Mouse (Mus musculus): ENCODE data around the gene Anp32e. TPM values are rescaled to one million over a fixed set of nuclear protein-coding genes. Genes with fewer than 3 reads are reported as not detected.
"Not testable (repeated sequence)": the region's sequence is repeated elsewhere in the genome, so short reads cannot be mapped to it uniquely, and the experiment has no call there.

The Anp32e gene
- total and polyA plus RNA-seq, 3 experiments = 94.7 to 405 (median 180) TPM

GRCm38 (mm10) chr3:95889664-95890063 is 39.4 kb upstream of the Anp32e start:
- Histone ChIP-seq H3K36me3 (replicated peaks) (peaks cover 38% of the 10 kb centered on the region), H3K27me3 (ENCODE audit: insufficient read depth, low read length) (no peaks in the 10 kb centered on the region), H3K4me3 (ENCODE audit: low read depth, low read length) (no peak overlapping the region), H3K9me3 (replicated peaks) (no peaks in the 10 kb centered on the region), H3K4me1 (ENCODE audit: insufficient read depth, low read depth, low read length) (peaks cover 26% of the 10 kb centered on the region)
- TF ChIP-seq POLR2AphosphoS5 (IDR thresholded peaks at IDR 0.05; ENCODE audit: insufficient replicate concordance, low read depth, low read length) = no peak
- no peak for TF ChIP-seq GATA2 (IDR thresholded peaks at IDR 0.05; ENCODE audit: borderline replicate concordance, low read depth, low read length)
- no peak for TF ChIP-seq CTCF (IDR thresholded peaks at IDR 0.05; ENCODE audit: low read depth, low read length)
- no peak for TF ChIP-seq GATA1 (IDR thresholded peaks at IDR 0.05; ENCODE audit: borderline replicate concordance, low read length)
- TF ChIP-seq TAL1 (conservative IDR thresholded peaks at IDR 0.05; ENCODE audit: low read depth, low read length) = no peak
- DNase-seq (ENCODE audit: low spot score) (no peak), ATAC-seq (ENCODE audit: extremely low read depth, insufficient number of reproducible peaks, low FRiP score, poor library complexity, severe bottlenecking) (no peak)

GRCm38 (mm10) chr3:95891211-95892065 is 37.6 kb upstream of the Anp32e start, which contains the start of gene BC028528:
Gene BC028528, minus strand, starts transcription at chr3:95892005.
- TF ChIP-seq POLR2AphosphoS5 (IDR thresholded peaks at IDR 0.05; ENCODE audit: insufficient replicate concordance, low read depth, low read length) (no peak), GATA2 (IDR thresholded peaks at IDR 0.05; ENCODE audit: borderline replicate concordance, low read depth, low read length) (no peak), CTCF (IDR thresholded peaks at IDR 0.05; ENCODE audit: low read depth, low read length) (no peak), TAL1 (conservative IDR thresholded peaks at IDR 0.05; ENCODE audit: low read depth, low read length) (no peak), GATA1 (IDR thresholded peaks at IDR 0.05; ENCODE audit: borderline replicate concordance, low read length) (no peak)
- H3K4me3 ChIP-seq (ENCODE audit: low read depth, low read length) = peak within 1 kb of the TSS; percentile 11; the same call in 1 of the 2 replicates
- ATAC-seq (ENCODE audit: extremely low read depth, insufficient number of reproducible peaks, low FRiP score, poor library complexity, severe bottlenecking) (no peak), DNase-seq (ENCODE audit: low spot score) (peak; percentile 42)
- H3K4me1 ChIP-seq (ENCODE audit: insufficient read depth, low read depth, low read length) = peaks cover 37% of the 10 kb centered on the region
- H3K27me3 ChIP-seq (ENCODE audit: insufficient read depth, low read length) = no peaks in the 10 kb centered on the region
- H3K9me3 ChIP-seq (replicated peaks) = no peaks in the 10 kb centered on the region
- peaks cover 36% of the 10 kb centered on the region for H3K36me3 ChIP-seq (replicated peaks)

- no peaks in the 10 kb centered on the region for H3K27me3 ChIP-seq (ENCODE audit: insufficient read depth, low read length)
- no peak for DNase-seq (ENCODE audit: low spot score)
- peaks cover 37% of the 10 kb centered on the region for H3K4me1 ChIP-seq (ENCODE audit: insufficient read depth, low read depth, low read length)
- TF ChIP-seq POLR2AphosphoS5 (IDR thresholded peaks at IDR 0.05; ENCODE audit: insufficient replicate concordance, low read depth, low read length) (no peak), TAL1 (conservative IDR thresholded peaks at IDR 0.05; ENCODE audit: low read depth, low read length) (no peak), GATA2 (IDR thresholded peaks at IDR 0.05; ENCODE audit: borderline replicate concordance, low read depth, low read length) (no peak), CTCF (IDR thresholded peaks at IDR 0.05; ENCODE audit: low read depth, low read length) (no peak), GATA1 (IDR thresholded peaks at IDR 0.05; ENCODE audit: borderline replicate concordance, low read length) (no peak)
- no peaks in the 10 kb centered on the region for H3K9me3 ChIP-seq (replicated peaks)
- H3K4me3 ChIP-seq (ENCODE audit: low read depth, low read length) = peak overlapping the region; percentile 11; the same call in 1 of the 2 replicates
- peaks cover 29% of the 10 kb centered on the region for H3K36me3 ChIP-seq (replicated peaks)
- no peak for ATAC-seq (ENCODE audit: extremely low read depth, insufficient number of reproducible peaks, low FRiP score, poor library complexity, severe bottlenecking)
These were observed 36.7 kb upstream of the Anp32e start for GRCm38 (mm10) chr3:95892066-95893052.

GRCm38 (mm10) chr3:95893126-95893525 is 35.9 kb upstream of the Anp32e start:
- peaks cover 40% of the 10 kb centered on the region for H3K4me1 ChIP-seq (ENCODE audit: insufficient read depth, low read depth, low read length)
- no peak for ATAC-seq (ENCODE audit: extremely low read depth, insufficient number of reproducible peaks, low FRiP score, poor library complexity, severe bottlenecking)

DNA sequence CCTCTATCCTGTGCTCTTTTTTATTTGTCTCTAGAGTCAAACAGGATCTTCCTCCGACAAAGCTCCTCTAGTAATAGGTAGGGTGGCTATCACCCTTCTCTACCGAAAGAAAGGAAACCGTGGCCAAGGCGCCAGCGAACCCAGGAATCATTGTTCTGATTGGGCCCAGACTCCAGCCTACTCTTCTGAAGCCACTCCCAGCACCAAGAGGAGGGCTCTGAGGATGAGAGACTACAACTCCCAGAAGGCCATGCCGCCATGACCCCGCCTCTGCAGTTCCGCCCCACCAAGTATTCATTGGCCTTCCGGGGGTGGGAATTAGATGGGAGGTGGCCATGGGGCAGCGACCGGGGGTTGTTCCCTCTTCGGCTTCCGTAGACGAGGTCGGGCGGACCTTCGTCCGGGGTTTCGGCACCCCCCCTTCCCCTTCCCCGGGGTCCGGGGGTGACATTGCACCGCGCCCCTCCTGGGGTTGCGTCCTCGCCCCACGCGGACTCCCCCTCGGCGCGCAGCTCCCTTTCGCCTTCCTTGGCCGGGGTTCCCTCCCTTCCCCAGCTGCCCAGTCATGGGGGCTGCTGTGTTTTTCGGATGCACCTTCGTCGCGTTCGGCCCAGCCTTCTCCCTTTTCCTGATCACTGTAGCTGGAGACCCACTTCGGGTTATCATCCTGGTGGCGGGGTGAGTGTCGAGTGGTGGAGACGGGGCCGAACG is 35.3 kb upstream of the Anp32e start, which contains the start of gene Aph1a:
TSS of gene Aph1a (plus strand) at position 364 of the 711 bp plus-strand sequence.
- H3K27me3 ChIP-seq (ENCODE audit: insufficient read depth, low read length); H3K9me3 ChIP-seq (replicated peaks): not testable (repeated sequence)
- DNase-seq (ENCODE audit: low spot score) = peak; percentile 99
- Histone ChIP-seq H3K36me3 (replicated peaks) (peaks cover 30% of the 10 kb centered on the region), H3K4me3 (ENCODE audit: low read depth, low read length) (peak within 1 kb of the TSS; percentile 77), H3K4me1 (ENCODE audit: insufficient read depth, low read depth, low read length) (peaks cover 40% of the 10 kb centered on the region)
- ATAC-seq (ENCODE audit: extremely low read depth, insufficient number of reproducible peaks, low FRiP score, poor library complexity, severe bottlenecking) = peak; percentile 99

More at GRCm38 (mm10) chr3:95893126-95893525, 35.9 kb upstream of the Anp32e start:
- Histone ChIP-seq H3K4me3 (ENCODE audit: low read depth, low read length) (peak overlapping the region; percentile 70; the same call in 1 of the 2 replicates), H3K9me3 (replicated peaks) (no peaks in the 10 kb centered on the region), H3K27me3 (ENCODE audit: insufficient read depth, low read length) (no peaks in the 10 kb centered on the region), H3K36me3 (replicated peaks) (peaks cover 29% of the 10 kb centered on the region)
- no peak for TF ChIP-seq TAL1 (conservative IDR thresholded peaks at IDR 0.05; ENCODE audit: low read depth, low read length)
- TF ChIP-seq CTCF (IDR thresholded peaks at IDR 0.05; ENCODE audit: low read depth, low read length) = no peak
- no peak for TF ChIP-seq GATA1 (IDR thresholded peaks at IDR 0.05; ENCODE audit: borderline replicate concordance, low read length)
- no peak for TF ChIP-seq POLR2AphosphoS5 (IDR thresholded peaks at IDR 0.05; ENCODE audit: insufficient replicate concordance, low read depth, low read length)
- no peak for TF ChIP-seq GATA2 (IDR thresholded peaks at IDR 0.05; ENCODE audit: borderline replicate concordance, low read depth, low read length)
- DNase-seq (ENCODE audit: low spot score) = no peak
